Mouse (Mus musculus) liver, embryonic 14.5 days (tissue): ENCODE measurements at regions not wholly inside any gene's neighbourhood (a gene's known extent, or its start where the extent isn't known, plus 50 kb on each side); places are given as distances from the start of the nearest gene placed in this dataset.

ENCODE experiments used
- CTCF ChIP-seq: IDR thresholded peaks from 2 replicates; pipeline ENCODE4 v1.5.1; 2016; ENCODE audit warnings: antibody characterized with exemption, low read depth, control low read depth
- EP300 ChIP-seq: IDR thresholded peaks from 2 replicates; pipeline ENCODE4 v1.6.1; 2016; ENCODE audit warnings: antibody characterized with exemption, low read depth

GRCm38 (mm10) chr10:97778531-97778930 is 52.0 kb upstream of the C030005K15Rik start:
- no peak for TF ChIP-seq EP300
- no peak for TF ChIP-seq CTCF
